Mouse (Mus musculus) left cerebral cortex, adult 9 months (tissue): ENCODE data around the gene Krtap5-2.
"Not testable (repeated sequence)": the region's sequence is repeated elsewhere in the genome, so short reads cannot be mapped to it uniquely, and the experiment has no call there.

Source experiments
- DNase-seq, 2 experiments: peaks; one replicate each; pipeline ENCODE4 v3.0.0; 2022; ENCODE audit warnings: low spot score in 2 of 2

Gene Krtap5-2

GRCm38 (mm10) chr7:142135934-142136333 is 39.9 kb downstream of the Krtap5-2 start, which contains the start of gene Gm39115:
Gene Gm39115, minus strand, starts transcription at chr7:142136034.
- DNase-seq = not testable (repeated sequence)

- peak in 1 of 2 experiments; percentile 17 for DNase-seq
Measured at GRCm38 (mm10) chr7:142134206-142134995, 41.4 kb downstream of the Krtap5-2 start.

GRCm38 (mm10) chr7:142128843-142129242 is 47.0 kb downstream of the Krtap5-2 start:
- no peak for DNase-seq
